Mouse (Mus musculus) midbrain, embryonic 15.5 days (tissue): ENCODE measurements at regions not wholly inside any gene's neighbourhood (a gene's known extent, or its start where the extent isn't known, plus 50 kb on each side); places are given as distances from the start of the nearest gene placed in this dataset.

Source experiments
- ATAC-seq: fragments of 200-750 bp; cut with Nextera tagmentation; replicated peaks from 2 replicates; pipeline ENCODE4 v1.8.0; 2017; ENCODE audit warnings: moderate TSS enrichment
- H3K27ac ChIP-seq: fragments of 300-500 bp; sonication (generic); 2 replicates; pipeline ENCODE4 v1.5.1; 2015; ENCODE audit warnings: mild to moderate bottlenecking, inconsistent platforms
- H3K27me3 ChIP-seq: fragments of 300-500 bp; sonication (generic); replicated peaks from 2 replicates; pipeline ENCODE4 v1.6.1; 2015; ENCODE audit warnings: inconsistent platforms
- H3K36me3 ChIP-seq: fragments of 300-500 bp; sonication (generic); replicated peaks from 2 replicates; pipeline ENCODE4 v1.6.1; 2015; ENCODE audit warnings: inconsistent platforms
- H3K4me1 ChIP-seq: fragments of 300-500 bp; sonication (generic); 2 replicates; pipeline ENCODE4 v1.6.1; 2015; ENCODE audit warnings: inconsistent platforms
- H3K4me2 ChIP-seq: fragments of 300-500 bp; sonication (generic); 2 replicates; pipeline ENCODE4 v1.6.1; 2015; ENCODE audit warnings: inconsistent platforms, mild to moderate bottlenecking, moderate library complexity
- H3K4me3 ChIP-seq: fragments of 300-500 bp; sonication (generic); 2 replicates; pipeline ENCODE4 v1.5.1; 2015; ENCODE audit warnings: mild to moderate bottlenecking, inconsistent platforms
- H3K9ac ChIP-seq: fragments of 300-500 bp; sonication (generic); 2 replicates; pipeline ENCODE4 v1.6.1; 2015; ENCODE audit warnings: mild to moderate bottlenecking, inconsistent platforms
- H3K9me3 ChIP-seq: fragments of 300-500 bp; sonication (generic); 2 replicates; pipeline ENCODE4 v1.6.1; 2016; ENCODE audit warnings: inconsistent platforms
- WGBS: fragments of 180-500 bp; shearing (Covaris S2); methylation state at CpG from one replicate; pipeline ENCODE4 v1.1.7; 2015; ENCODE audit warnings: mixed read lengths; 5-methylcytosine and 5-hydroxymethylcytosine counted together

DNA sequence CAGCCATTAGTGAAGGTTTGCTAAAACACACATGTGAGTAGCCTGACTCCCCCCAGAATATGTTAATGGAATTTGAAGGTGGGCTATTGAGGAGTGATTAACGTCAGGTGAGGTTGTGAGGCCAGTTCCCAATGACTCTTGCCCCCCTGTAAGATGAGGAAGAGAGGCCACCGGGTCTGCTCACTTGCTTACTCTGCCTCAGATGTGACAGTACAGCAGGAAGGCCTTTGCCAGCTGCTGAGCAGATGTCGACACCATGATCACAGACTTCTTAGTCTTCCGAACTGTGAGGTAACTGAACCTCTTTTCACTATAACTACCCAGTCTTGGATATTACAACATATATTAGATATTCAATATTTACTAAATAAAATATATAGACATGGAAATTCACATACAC lies 127.4 kb downstream of the Kdr start:
- H3K4me3 ChIP-seq, result no peak overlapping the region
- ATAC-seq, result no peak
- H3K4me1 ChIP-seq, result peaks cover 7% of the 10 kb centered on the region; the same call in 1 of the 2 replicates
- H3K27ac ChIP-seq, result no peak overlapping the region
- H3K9ac ChIP-seq, result no peak overlapping the region
- H3K9me3 ChIP-seq, result no peaks in the 10 kb centered on the region
- no peaks in the 10 kb centered on the region for H3K36me3 ChIP-seq
- WGBS, result 84% methylated on average over 4 of the region's 4 CpGs
- no peaks in the 10 kb centered on the region for H3K27me3 ChIP-seq
- H3K4me2 ChIP-seq, result no peak overlapping the region

GRCm38 (mm10) chr5:75847966-75848365 lies 130.3 kb downstream of the Kdr start:
- no peak overlapping the region for H3K4me3 ChIP-seq
- no peak for ATAC-seq
- 87% methylated on average over 6 of the region's 6 CpGs for WGBS

GRCm38 (mm10) chr5:75847341-75847740 lies 130.9 kb downstream of the Kdr start:
- Histone ChIP-seq H3K27me3 (no peaks in the 10 kb centered on the region), H3K4me3 (no peak overlapping the region), H3K9me3 (no peaks in the 10 kb centered on the region), H3K4me1 (peaks cover 8% of the 10 kb centered on the region; the same call in 1 of the 2 replicates), H3K9ac (no peak overlapping the region), H3K4me2 (no peak overlapping the region), H3K27ac (no peak overlapping the region), H3K36me3 (no peaks in the 10 kb centered on the region)
- ATAC-seq, result no peak
- WGBS, result 80% methylated on average over 3 of the region's 3 CpGs

More at GRCm38 (mm10) chr5:75847966-75848365, 130.3 kb downstream of the Kdr start:
- Histone ChIP-seq H3K4me1 (peaks cover 8% of the 10 kb centered on the region; the same call in 1 of the 2 replicates), H3K27me3 (no peaks in the 10 kb centered on the region), H3K4me2 (no peak overlapping the region), H3K27ac (no peak overlapping the region), H3K9me3 (no peaks in the 10 kb centered on the region), H3K9ac (no peak overlapping the region), H3K36me3 (no peaks in the 10 kb centered on the region)

DNA sequence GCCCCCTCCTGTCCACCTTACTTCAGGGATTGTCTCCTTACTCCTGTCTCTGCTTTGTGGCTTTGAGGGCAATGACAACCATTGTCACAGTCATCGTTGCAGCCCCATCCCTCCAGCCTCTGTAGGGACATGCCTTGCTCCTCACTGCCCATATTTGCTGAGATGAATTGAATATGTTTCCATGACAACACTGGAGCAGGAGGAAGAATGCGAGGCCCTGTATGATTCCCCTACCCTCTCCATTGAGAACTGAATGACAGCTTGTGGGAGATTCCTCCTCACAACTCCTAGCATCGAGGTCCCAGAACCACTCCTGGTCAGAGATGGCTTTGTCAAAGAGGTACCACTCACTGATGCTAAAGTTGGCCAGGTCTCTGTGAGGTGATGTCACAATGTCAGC lies 132.2 kb downstream of the Kdr start:
- WGBS, result 13% methylated on average over 3 of the region's 3 CpGs
- no peaks in the 10 kb centered on the region for H3K27me3 ChIP-seq
- H3K4me2 ChIP-seq, result no peak overlapping the region
- no peak overlapping the region for H3K9ac ChIP-seq
- ATAC-seq, result peak; percentile 82
- peaks cover 8% of the 10 kb centered on the region; the same call in 1 of the 2 replicates for H3K4me1 ChIP-seq
- H3K27ac ChIP-seq, result no peak overlapping the region
- no peak overlapping the region for H3K4me3 ChIP-seq
- no peaks in the 10 kb centered on the region for H3K9me3 ChIP-seq
- H3K36me3 ChIP-seq, result no peaks in the 10 kb centered on the region

GRCm38 (mm10) chr5:75843807-75844206 lies 134.5 kb downstream of the Kdr start:
- peaks cover 8% of the 10 kb centered on the region; the same call in 1 of the 2 replicates for H3K4me1 ChIP-seq
- no peak overlapping the region for H3K4me2 ChIP-seq
- no peak overlapping the region for H3K9ac ChIP-seq
- no peak for ATAC-seq
- H3K27ac ChIP-seq, result no peak overlapping the region
- no peaks in the 10 kb centered on the region for H3K9me3 ChIP-seq
- H3K36me3 ChIP-seq, result no peaks in the 10 kb centered on the region
- no peak overlapping the region for H3K4me3 ChIP-seq
- 74% methylated on average over 3 of the region's 3 CpGs for WGBS
- no peaks in the 10 kb centered on the region for H3K27me3 ChIP-seq

GRCm38 (mm10) chr5:75840421-75840820 lies 137.8 kb downstream of the Kdr start:
- Histone ChIP-seq H3K4me2 (no peak overlapping the region), H3K4me1 (no peaks in the 10 kb centered on the region), H3K9ac (no peak overlapping the region), H3K9me3 (no peaks in the 10 kb centered on the region), H3K27ac (no peak overlapping the region), H3K4me3 (no peak overlapping the region), H3K27me3 (no peaks in the 10 kb centered on the region), H3K36me3 (no peaks in the 10 kb centered on the region)
- no peak for ATAC-seq
- 97% methylated on average over 7 of the region's 7 CpGs for WGBS

DNA sequence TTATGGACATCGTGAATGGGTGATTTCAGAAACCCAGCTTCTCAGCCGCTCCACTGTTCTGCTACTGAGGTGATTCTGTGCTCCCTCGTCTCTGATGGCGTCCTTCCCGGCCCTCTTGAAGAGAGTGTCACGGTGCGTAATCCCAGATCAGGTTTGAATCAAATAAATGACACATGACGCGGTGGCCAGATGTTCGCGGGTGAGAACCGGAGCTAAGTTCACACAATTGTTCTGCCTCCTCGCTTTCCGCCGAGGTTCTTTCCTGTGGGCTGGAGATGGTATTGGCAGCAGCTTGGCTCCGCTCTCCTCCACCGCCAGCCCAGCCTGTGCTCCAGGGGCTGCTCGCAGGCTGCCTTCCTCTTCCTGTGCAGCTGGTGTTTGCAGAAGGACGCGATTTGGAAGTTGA lies 142.7 kb downstream of the Kdr start:
- Histone ChIP-seq H3K27me3 (no peaks in the 10 kb centered on the region), H3K9me3 (no peaks in the 10 kb centered on the region), H3K4me1 (no peaks in the 10 kb centered on the region), H3K9ac (no peak overlapping the region), H3K36me3 (no peaks in the 10 kb centered on the region), H3K4me2 (peak overlapping the region; percentile 30; the same call in 1 of the 2 replicates), H3K4me3 (no peak overlapping the region), H3K27ac (peak overlapping the region; percentile 48; the same call in 1 of the 2 replicates)
- WGBS, result 59% methylated on average over 20 of the region's 20 CpGs
- ATAC-seq, result peak; percentile 74

DNA sequence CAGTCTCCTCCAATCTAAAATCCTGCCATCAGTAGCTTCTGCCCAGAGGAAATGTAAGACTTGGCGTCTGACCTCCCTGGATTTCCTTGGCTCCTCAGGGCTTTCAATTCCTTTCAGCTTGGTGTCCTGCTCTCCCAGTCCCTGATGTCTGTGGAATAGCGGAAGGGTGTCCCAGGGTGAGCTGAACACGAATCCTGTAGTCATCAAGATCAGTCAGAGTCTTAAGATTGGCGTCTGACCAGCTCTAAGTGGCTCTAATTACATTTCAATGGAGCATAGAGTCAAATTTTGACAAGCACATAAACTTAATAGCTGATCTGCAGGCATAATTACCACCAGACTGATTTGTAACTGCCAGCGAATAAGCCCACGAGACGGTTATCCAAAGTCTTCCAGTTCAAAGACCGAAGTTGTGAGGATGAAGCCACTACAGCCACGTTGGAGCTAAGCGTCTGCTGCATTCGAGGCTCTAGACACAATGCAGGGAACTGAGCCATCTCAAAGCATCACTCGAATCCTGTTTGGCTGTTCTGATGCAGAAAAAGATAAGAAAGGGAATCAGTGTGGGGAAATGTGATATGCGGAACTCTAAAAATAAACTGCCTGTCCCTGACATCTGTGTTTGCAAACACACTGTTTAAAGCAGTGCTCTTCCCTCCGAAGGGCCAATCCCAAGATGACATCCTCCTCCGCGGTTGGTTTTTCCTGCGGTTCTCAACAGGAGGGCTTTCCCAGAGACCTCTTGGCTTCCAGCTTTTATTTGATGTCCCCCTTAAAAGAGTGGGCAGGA lies 143.3 kb downstream of the Kdr start:
- no peak; the same call in 1 of the 2 replicates for ATAC-seq
- no peaks in the 10 kb centered on the region for H3K9me3 ChIP-seq
- H3K27me3 ChIP-seq, result no peaks in the 10 kb centered on the region
- 59% methylated on average over 17 of the region's 17 CpGs for WGBS
- H3K36me3 ChIP-seq, result no peaks in the 10 kb centered on the region
- no peak overlapping the region for H3K4me3 ChIP-seq
- no peaks in the 10 kb centered on the region for H3K4me1 ChIP-seq
- H3K9ac ChIP-seq, result no peak overlapping the region
- peak overlapping the region; percentile 30; the same call in 1 of the 2 replicates for H3K4me2 ChIP-seq
- peak overlapping the region; percentile 48; the same call in 1 of the 2 replicates for H3K27ac ChIP-seq

GRCm38 (mm10) chr5:75832341-75832740 lies 145.9 kb downstream of the Kdr start:
- H3K9me3 ChIP-seq, result no peaks in the 10 kb centered on the region
- H3K4me1 ChIP-seq, result no peaks in the 10 kb centered on the region
- H3K9ac ChIP-seq, result no peak overlapping the region
- H3K4me3 ChIP-seq, result no peak overlapping the region
- WGBS, result 92% methylated on average over 5 of the region's 5 CpGs
- no peaks in the 10 kb centered on the region for H3K36me3 ChIP-seq
- H3K4me2 ChIP-seq, result no peak overlapping the region
- no peaks in the 10 kb centered on the region for H3K27me3 ChIP-seq
- no peak overlapping the region for H3K27ac ChIP-seq
- ATAC-seq, result no peak

DNA sequence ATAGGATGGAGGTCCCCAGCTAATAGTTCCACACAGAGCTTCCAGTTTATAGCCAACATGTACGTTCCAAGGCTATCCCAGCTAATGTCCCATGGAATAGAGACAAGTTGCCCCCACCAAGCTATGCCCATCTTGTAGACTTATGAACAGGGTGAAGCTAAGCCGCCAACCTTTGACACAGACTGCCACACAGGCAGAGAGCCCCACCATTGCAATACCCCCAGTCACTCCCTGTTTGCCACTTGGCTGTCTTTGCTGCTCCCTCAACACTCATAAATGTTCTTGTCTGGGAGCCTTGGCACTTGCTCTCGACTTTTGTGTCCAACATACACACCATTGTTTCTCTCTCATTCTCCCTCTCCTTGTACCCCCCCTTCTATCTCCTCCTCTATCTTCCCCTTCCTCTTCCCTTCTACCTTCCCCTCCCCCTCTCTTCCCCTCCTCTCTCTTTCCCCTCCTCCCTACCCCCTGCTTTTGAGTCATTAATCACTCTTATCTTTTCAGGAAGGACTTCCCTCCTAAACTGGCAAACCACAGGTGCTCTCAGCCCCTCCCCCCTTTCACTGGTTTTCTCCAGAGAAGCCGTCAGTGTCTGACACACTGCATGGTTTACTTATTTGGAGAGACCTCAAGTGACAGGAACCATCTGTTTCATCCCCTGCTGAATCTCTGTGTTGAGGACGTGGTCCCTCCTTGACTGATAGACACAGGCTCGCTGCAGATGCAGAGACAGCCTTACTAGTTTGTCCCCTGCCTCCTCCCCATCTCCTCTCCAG lies 148.2 kb downstream of the Kdr start:
- WGBS, result 58% methylated on average over 6 of the region's 6 CpGs
- no peaks in the 10 kb centered on the region for H3K36me3 ChIP-seq
- ATAC-seq, result no peak
- no peaks in the 10 kb centered on the region for H3K27me3 ChIP-seq
- no peak overlapping the region for H3K4me3 ChIP-seq
- no peaks in the 10 kb centered on the region for H3K4me1 ChIP-seq
- no peak overlapping the region for H3K4me2 ChIP-seq
- no peak overlapping the region for H3K9ac ChIP-seq
- no peak overlapping the region for H3K27ac ChIP-seq
- no peaks in the 10 kb centered on the region for H3K9me3 ChIP-seq

GRCm38 (mm10) chr5:75828332-75828731 lies 149.9 kb downstream of the Kdr start:
- H3K4me2 ChIP-seq, result no peak overlapping the region
- H3K36me3 ChIP-seq, result no peaks in the 10 kb centered on the region
- H3K27ac ChIP-seq, result no peak overlapping the region
- H3K9ac ChIP-seq, result no peak overlapping the region
- no peaks in the 10 kb centered on the region for H3K4me1 ChIP-seq
- no peak for ATAC-seq
- H3K27me3 ChIP-seq, result no peaks in the 10 kb centered on the region
- no peaks in the 10 kb centered on the region for H3K9me3 ChIP-seq
- WGBS, result 85% methylated on average over 5 of the region's 5 CpGs
- no peak overlapping the region for H3K4me3 ChIP-seq

GRCm38 (mm10) chr5:75826283-75827098 lies 151.8 kb downstream of the Kdr start:
- Histone ChIP-seq H3K27ac (no peak overlapping the region), H3K27me3 (no peaks in the 10 kb centered on the region), H3K4me3 (no peak overlapping the region), H3K4me1 (no peaks in the 10 kb centered on the region), H3K9ac (no peak overlapping the region), H3K9me3 (no peaks in the 10 kb centered on the region), H3K36me3 (no peaks in the 10 kb centered on the region), H3K4me2 (no peak overlapping the region)
- ATAC-seq, result no peak
- 80% methylated on average over 10 of the region's 10 CpGs for WGBS
